Mouse (Mus musculus): Measurements from ENCODE around the gene Sp3. TPM values are rescaled to one million over a fixed set of nuclear protein-coding genes. Genes with fewer than 3 reads are reported as not detected.
"Not testable (repeated sequence)": the region's sequence is repeated elsewhere in the genome, so short reads cannot be mapped to it uniquely, and the experiment has no call there.

The Sp3 gene
- 37.7 and 39.4 TPM in 2 replicates for polyA plus RNA-seq (2015; fragmentation: Nextera tagmentation; extraction: Ambion mirVana)

DNA sequence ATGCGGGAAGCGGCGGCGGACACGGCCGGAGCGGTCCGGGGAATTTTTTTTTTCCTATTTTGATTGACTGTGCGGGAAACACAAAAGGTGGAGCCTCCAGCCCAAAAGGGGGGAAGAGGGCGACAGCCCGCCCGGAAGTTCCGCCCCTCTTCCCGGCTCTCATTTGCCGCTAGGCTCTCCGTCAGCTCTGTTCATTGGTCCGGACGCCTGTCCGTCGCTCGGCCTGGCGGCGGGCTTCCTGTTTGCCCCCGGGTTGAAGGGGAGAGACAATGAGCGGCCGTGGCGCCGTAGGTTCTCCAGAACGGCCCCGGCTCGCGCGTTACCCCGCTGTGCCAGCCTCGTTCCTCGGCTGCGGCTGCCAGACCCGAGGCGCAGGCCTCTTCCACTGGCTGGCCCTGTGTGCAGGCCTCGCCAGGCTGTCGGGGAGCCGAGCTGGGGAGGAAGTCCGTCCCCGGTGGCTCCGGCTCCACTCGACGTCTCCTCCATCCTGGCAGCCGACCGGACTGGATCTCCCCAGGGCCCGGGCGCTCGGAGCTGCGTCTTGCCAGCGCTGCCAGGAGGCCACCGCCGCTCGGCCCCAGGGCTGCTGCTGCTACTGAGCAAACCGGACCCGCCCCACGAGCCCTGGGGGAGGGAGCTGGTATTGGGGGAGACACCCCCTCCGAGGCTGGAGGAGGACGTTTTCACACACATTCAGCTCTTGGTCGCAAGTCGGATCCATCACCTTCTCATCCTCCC lies at the start of gene Sp3:
TSS of gene Sp3 (minus strand) at position 110 of the 738 bp plus-strand sequence.
- H3K9me3 ChIP-seq, result no peaks in the 10 kb centered on the region
- ATAC-seq (replicated peaks), result peak; percentile 95
- under 1% methylated on average over 64 of the region's 64 CpGs for WGBS

GRCm38 (mm10) chr2:73029846-73030245 lies 49.6 kb upstream of the Sp3 start:
- Histone ChIP-seq H3K27me3 (replicated peaks) (no peaks in the 10 kb centered on the region), H3K4me2 (no peak overlapping the region), H3K36me3 (replicated peaks) (no peaks in the 10 kb centered on the region), H3K4me3 (no peak overlapping the region), H3K4me1 (no peaks in the 10 kb centered on the region), H3K27ac (no peak overlapping the region), H3K9me3 (no peaks in the 10 kb centered on the region), H3K9ac (no peak overlapping the region)
- ATAC-seq (replicated peaks), result no peak
- 93% methylated on average over 3 of the region's 3 CpGs for WGBS

More for the DNA sequence above, at the start of gene Sp3:
- Histone ChIP-seq H3K4me3 (peak within 1 kb of the TSS; percentile 96), H3K4me2 (peak within 1 kb of the TSS; percentile 58), H3K27ac (peak within 1 kb of the TSS; percentile 100), H3K4me1 (peaks cover 26% of the 10 kb centered on the region), H3K27me3 (replicated peaks) (no peaks in the 10 kb centered on the region), H3K9ac (peak within 1 kb of the TSS; percentile 100), H3K36me3 (replicated peaks) (no peaks in the 10 kb centered on the region)

DNA sequence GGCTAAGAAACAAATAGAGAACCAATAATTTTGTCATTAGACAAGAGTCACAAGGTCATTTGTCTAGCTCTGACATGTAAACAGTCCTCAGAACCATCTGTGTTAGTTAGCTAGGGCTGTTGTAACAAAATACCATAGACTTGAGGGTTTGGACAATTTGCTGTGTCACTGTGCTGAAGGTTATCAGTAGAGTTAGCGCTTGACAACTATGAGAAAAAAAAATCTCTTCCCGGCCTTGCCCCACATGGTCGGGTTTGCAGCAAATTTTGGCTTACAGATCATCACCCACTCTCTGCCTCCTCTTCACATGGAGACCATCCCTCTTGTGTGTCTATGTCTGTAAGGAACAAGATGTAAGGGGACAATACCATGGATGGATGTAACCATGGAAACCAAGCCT lies 47.8 kb upstream of the Sp3 start:
- 91% methylated on average over 3 of the region's 3 CpGs for WGBS
- ATAC-seq (replicated peaks), result no peak
- H3K4me1 ChIP-seq, result no peaks in the 10 kb centered on the region
- no peaks in the 10 kb centered on the region for H3K9me3 ChIP-seq
- H3K4me3 ChIP-seq, result no peak overlapping the region
- H3K36me3 ChIP-seq (replicated peaks), result no peaks in the 10 kb centered on the region
- H3K9ac ChIP-seq, result no peak overlapping the region
- no peak overlapping the region for H3K27ac ChIP-seq
- no peaks in the 10 kb centered on the region for H3K27me3 ChIP-seq (replicated peaks)
- H3K4me2 ChIP-seq, result no peak overlapping the region

DNA sequence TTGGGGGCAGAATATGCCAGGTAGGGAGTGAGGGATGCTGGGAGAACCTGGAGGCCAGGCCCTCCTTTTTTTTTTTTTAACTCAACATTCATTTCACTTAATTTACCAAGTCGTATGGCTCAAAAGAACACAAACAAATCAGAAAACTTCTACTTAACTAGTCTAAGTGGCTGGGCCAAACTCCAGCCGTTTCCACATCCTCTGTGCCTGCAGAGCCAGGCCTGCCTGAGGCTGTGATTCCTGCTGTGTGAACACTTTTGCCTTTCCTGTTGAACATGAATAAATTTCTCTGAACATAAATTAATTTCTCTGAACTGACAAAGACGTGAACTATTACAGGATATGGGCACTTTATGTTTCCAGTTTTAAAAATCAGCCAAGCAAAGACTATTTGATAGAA lies 46.9 kb upstream of the Sp3 start:
- Histone ChIP-seq H3K9ac (no peak overlapping the region), H3K4me1 (no peaks in the 10 kb centered on the region), H3K4me3 (no peak overlapping the region), H3K36me3 (replicated peaks) (no peaks in the 10 kb centered on the region), H3K9me3 (no peaks in the 10 kb centered on the region), H3K27ac (no peak overlapping the region), H3K27me3 (replicated peaks) (no peaks in the 10 kb centered on the region), H3K4me2 (no peak overlapping the region)
- ATAC-seq (replicated peaks), result no peak
- WGBS, result 47% methylated on average over 3 of the region's 3 CpGs

DNA sequence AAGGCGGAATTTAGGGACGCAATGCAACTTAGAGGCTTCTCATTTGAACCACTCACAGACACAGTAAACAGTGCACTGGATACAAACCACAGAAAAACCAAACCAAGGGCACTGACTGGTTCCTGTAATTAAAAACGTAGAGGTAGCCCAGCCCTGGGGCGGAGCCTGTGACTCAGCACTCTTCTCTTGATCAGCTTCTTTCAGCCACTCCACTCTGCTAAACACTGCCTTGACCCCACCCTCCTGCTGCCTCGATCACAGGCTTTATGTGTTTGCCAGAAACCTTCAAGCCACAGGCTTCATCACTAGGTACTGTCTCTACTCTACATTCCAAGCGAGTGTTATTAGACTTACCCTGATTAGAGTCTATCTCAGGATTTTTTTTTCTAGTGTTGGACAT lies 43.6 kb upstream of the Sp3 start:
- no peaks in the 10 kb centered on the region for H3K36me3 ChIP-seq (replicated peaks)
- no peak overlapping the region for H3K9ac ChIP-seq
- H3K4me1 ChIP-seq, result no peaks in the 10 kb centered on the region
- H3K4me2 ChIP-seq, result no peak overlapping the region
- ATAC-seq (replicated peaks), result no peak
- no peaks in the 10 kb centered on the region for H3K9me3 ChIP-seq
- H3K27ac ChIP-seq, result no peak overlapping the region
- no peak overlapping the region for H3K4me3 ChIP-seq
- H3K27me3 ChIP-seq (replicated peaks), result no peaks in the 10 kb centered on the region
- 51% methylated on average over 6 of the region's 6 CpGs for WGBS

GRCm38 (mm10) chr2:73021046-73021445 lies 40.8 kb upstream of the Sp3 start:
- Histone ChIP-seq H3K4me3 (no peak overlapping the region), H3K36me3 (replicated peaks) (no peaks in the 10 kb centered on the region), H3K9ac (no peak overlapping the region), H3K27me3 (replicated peaks) (no peaks in the 10 kb centered on the region), H3K27ac (no peak overlapping the region), H3K9me3 (no peaks in the 10 kb centered on the region), H3K4me2 (no peak overlapping the region), H3K4me1 (no peaks in the 10 kb centered on the region)
- 88% methylated on average over 6 of the region's 6 CpGs for WGBS
- ATAC-seq (replicated peaks), result no peak

GRCm38 (mm10) chr2:73019371-73020146 lies 39.3 kb upstream of the Sp3 start:
- Histone ChIP-seq H3K4me2 (no peak overlapping the region), H3K27ac (no peak overlapping the region), H3K27me3 (replicated peaks) (no peaks in the 10 kb centered on the region), H3K4me1 (no peaks in the 10 kb centered on the region), H3K9me3 (no peaks in the 10 kb centered on the region), H3K9ac (no peak overlapping the region), H3K36me3 (replicated peaks) (no peaks in the 10 kb centered on the region), H3K4me3 (no peak overlapping the region)
- no peak for ATAC-seq (replicated peaks)
- 80% methylated on average over 9 of the region's 9 CpGs for WGBS

- not testable (repeated sequence) for H3K4me1 ChIP-seq; ATAC-seq (replicated peaks); H3K9me3 ChIP-seq; H3K27ac ChIP-seq; H3K4me2 ChIP-seq; H3K27me3 ChIP-seq (replicated peaks); H3K36me3 ChIP-seq (replicated peaks); H3K4me3 ChIP-seq; H3K9ac ChIP-seq
- WGBS, result 91% methylated on average over 9 of the region's 9 CpGs
These were observed 33.8 kb upstream of the Sp3 start for GRCm38 (mm10) chr2:73014063-73014462.

GRCm38 (mm10) chr2:73012636-73013035 lies 32.4 kb upstream of the Sp3 start:
- Histone ChIP-seq H3K9me3 (no peaks in the 10 kb centered on the region), H3K36me3 (replicated peaks) (no peaks in the 10 kb centered on the region), H3K4me1 (no peaks in the 10 kb centered on the region), H3K27ac (no peak overlapping the region), H3K27me3 (replicated peaks) (no peaks in the 10 kb centered on the region), H3K9ac (no peak overlapping the region), H3K4me3 (no peak overlapping the region), H3K4me2 (no peak overlapping the region)
- no peak for ATAC-seq (replicated peaks)
- 79% methylated on average over 18 of the region's 20 CpGs for WGBS

GRCm38 (mm10) chr2:73007472-73007871 lies 27.2 kb upstream of the Sp3 start:
- Histone ChIP-seq H3K9ac (no peak overlapping the region), H3K27me3 (replicated peaks) (no peaks in the 10 kb centered on the region), H3K4me1 (peaks cover 16% of the 10 kb centered on the region), H3K27ac (no peak overlapping the region), H3K36me3 (replicated peaks) (no peaks in the 10 kb centered on the region), H3K4me3 (no peak overlapping the region), H3K4me2 (no peak overlapping the region), H3K9me3 (no peaks in the 10 kb centered on the region)
- no peak for ATAC-seq (replicated peaks)
- WGBS, result 95% methylated on average over 9 of the region's 9 CpGs

DNA sequence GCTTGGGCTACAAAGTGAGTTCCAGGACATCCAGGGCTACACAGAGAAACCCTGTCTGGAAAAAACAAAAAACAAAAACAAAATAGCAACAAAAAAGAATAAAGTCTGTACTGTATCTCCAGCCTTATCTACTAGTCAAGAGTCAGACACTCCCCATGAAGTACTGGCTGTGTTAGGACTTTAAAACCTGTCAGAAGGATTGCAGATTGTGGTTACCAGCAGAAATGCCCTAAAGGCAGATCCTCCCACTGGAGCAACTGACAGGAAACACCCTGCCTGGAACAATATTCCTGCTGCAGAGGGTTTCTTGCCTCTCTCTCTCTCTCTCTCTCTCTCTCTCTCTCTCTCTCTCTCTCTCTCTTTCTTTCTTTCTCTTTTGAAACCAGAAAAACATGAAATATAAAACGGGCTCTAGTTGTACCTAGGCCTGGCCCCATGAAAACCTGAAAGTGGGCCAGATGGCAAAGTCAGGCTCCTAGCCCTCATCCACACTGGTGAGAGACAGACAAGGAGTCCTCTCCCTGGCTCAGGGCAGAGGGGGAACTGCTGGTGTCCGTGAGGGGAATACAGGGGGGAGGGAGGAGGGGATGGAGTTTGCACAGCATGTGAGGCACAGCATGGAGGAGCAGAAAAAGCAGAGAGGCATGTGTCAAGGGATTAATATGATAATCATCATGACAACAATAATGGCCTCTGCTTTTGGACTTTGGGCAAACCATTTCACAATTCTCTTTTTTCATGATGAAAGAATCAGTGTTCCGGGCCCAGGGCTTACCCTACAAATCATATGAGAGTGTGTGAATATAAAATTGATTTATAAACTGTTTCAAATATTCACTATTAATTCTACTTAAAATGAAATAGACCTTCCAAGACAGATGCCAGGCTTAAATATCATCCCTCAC lies 25.6 kb upstream of the Sp3 start:
- WGBS, result 35% methylated on average over 3 of the region's 3 CpGs
- Histone ChIP-seq H3K4me3 (no peak overlapping the region), H3K4me1 (peaks cover 16% of the 10 kb centered on the region), H3K9me3 (no peaks in the 10 kb centered on the region), H3K27me3 (replicated peaks) (no peaks in the 10 kb centered on the region), H3K36me3 (replicated peaks) (no peaks in the 10 kb centered on the region), H3K27ac (peak overlapping the region; percentile 42; the same call in 1 of the 2 replicates), H3K9ac (no peak overlapping the region), H3K4me2 (no peak overlapping the region)
- no peak for ATAC-seq (replicated peaks)
